Mouse (Mus musculus): Measurements from ENCODE around the gene Upf1.

GRCm38 (mm10) chr8:70394269-70394998 is 41.4 kb upstream of the Upf1 start:
- no peak for TF ChIP-seq POLR2A (IDR thresholded peaks at IDR 0.05; ENCODE audit: insufficient read length, low read depth)
- no peak for TF ChIP-seq CEBPB (IDR thresholded peaks at IDR 0.05; ENCODE audit: insufficient read depth, poor library complexity, severe bottlenecking)
- TF ChIP-seq MYOD1 (IDR thresholded peaks at IDR 0.05; ENCODE audit: control insufficient read depth in 1 of 3, insufficient read length in 2 of 3, low read depth in 2 of 3): no peak
- no peak for TF ChIP-seq E2F4 (IDR thresholded peaks at IDR 0.05; ENCODE audit: insufficient read depth)
- TF ChIP-seq REST (IDR thresholded peaks at IDR 0.05; ENCODE audit: insufficient read depth, insufficient read length): no peak
- no peak for TF ChIP-seq USF1 (IDR thresholded peaks at IDR 0.05; ENCODE audit: low read depth)
